Mouse (Mus musculus) stomach, embryonic 15.5 days (tissue): ENCODE data around the gene Phf2. TPM values are rescaled to one million over a fixed set of nuclear protein-coding genes. Genes with fewer than 3 reads are reported as not detected.

Experiments used
- ATAC-seq: fragments of 200-750 bp; cut with Nextera tagmentation; 2 replicates; pipeline ENCODE4 v1.8.0; 2017; ENCODE audit warnings: low read depth, moderate number of reproducible peaks, moderate TSS enrichment; ENCODE audit not compliant: insufficient read depth, low FRiP score
- H3K27ac ChIP-seq: fragments of 300-500 bp; sonication (generic); 2 replicates; pipeline ENCODE4 v1.5.1; 2015; ENCODE audit warnings: mild to moderate bottlenecking, inconsistent platforms
- H3K27me3 ChIP-seq: fragments of 300-500 bp; sonication (generic); replicated peaks from 2 replicates; pipeline ENCODE4 v1.6.1; 2015; ENCODE audit warnings: inconsistent platforms
- H3K36me3 ChIP-seq: fragments of 300-500 bp; sonication (generic); 2 replicates; pipeline ENCODE4 v1.6.1; 2015; ENCODE audit warnings: inconsistent platforms
- H3K4me1 ChIP-seq: fragments of 300-500 bp; sonication (generic); 2 replicates; pipeline ENCODE4 v1.6.1; 2015; ENCODE audit warnings: inconsistent platforms
- H3K4me2 ChIP-seq: fragments of 300-500 bp; sonication (generic); 2 replicates; pipeline ENCODE4 v1.6.1; 2015; ENCODE audit warnings: mild to moderate bottlenecking, inconsistent platforms
- H3K4me3 ChIP-seq: fragments of 300-500 bp; sonication (generic); replicated peaks from 2 replicates; pipeline ENCODE4 v1.5.1; 2015; ENCODE audit warnings: inconsistent platforms
- H3K9ac ChIP-seq: fragments of 300-500 bp; sonication (generic); 2 replicates; pipeline ENCODE4 v1.6.1; 2015; ENCODE audit warnings: inconsistent platforms
- H3K9me3 ChIP-seq: fragments of 300-500 bp; sonication (generic); 2 replicates; pipeline ENCODE4 v1.6.1; 2016; ENCODE audit warnings: inconsistent platforms
- WGBS: fragments of 180-500 bp; shearing (Covaris S2); methylation state at CpG from one replicate; pipeline ENCODE4 v1.1.7; 2015; 5-methylcytosine and 5-hydroxymethylcytosine counted together
- polyA plus RNA-seq: library from polyadenylated mRNA; unstranded; fragments of >200 nt; fragmentation: Nextera tagmentation; extraction: Ambion mirVana; gene quantifications from 2 replicates; pipeline ENCODE4 v1.2.1, GENCODE M21; 2015

Gene Phf2
- polyA plus RNA-seq, 1 experiment from 2014 or later = 6.9 TPM

- no peak for ATAC-seq
- no peak overlapping the region for H3K4me2 ChIP-seq
- no peaks in the 10 kb centered on the region for H3K9me3 ChIP-seq
- no peak overlapping the region for H3K9ac ChIP-seq
- H3K27ac ChIP-seq = no peak overlapping the region
- 71% methylated on average over 5 of the region's 5 CpGs for WGBS
- H3K27me3 ChIP-seq = no peaks in the 10 kb centered on the region
- H3K4me3 ChIP-seq = no peak overlapping the region
- H3K36me3 ChIP-seq = peaks cover 5% of the 10 kb centered on the region; the same call in 1 of the 2 replicates
- peaks cover 28% of the 10 kb centered on the region for H3K4me1 ChIP-seq
Measured at GRCm38 (mm10) chr13:48872726-48873125, 1.8 kb upstream of the Phf2 start.

DNA sequence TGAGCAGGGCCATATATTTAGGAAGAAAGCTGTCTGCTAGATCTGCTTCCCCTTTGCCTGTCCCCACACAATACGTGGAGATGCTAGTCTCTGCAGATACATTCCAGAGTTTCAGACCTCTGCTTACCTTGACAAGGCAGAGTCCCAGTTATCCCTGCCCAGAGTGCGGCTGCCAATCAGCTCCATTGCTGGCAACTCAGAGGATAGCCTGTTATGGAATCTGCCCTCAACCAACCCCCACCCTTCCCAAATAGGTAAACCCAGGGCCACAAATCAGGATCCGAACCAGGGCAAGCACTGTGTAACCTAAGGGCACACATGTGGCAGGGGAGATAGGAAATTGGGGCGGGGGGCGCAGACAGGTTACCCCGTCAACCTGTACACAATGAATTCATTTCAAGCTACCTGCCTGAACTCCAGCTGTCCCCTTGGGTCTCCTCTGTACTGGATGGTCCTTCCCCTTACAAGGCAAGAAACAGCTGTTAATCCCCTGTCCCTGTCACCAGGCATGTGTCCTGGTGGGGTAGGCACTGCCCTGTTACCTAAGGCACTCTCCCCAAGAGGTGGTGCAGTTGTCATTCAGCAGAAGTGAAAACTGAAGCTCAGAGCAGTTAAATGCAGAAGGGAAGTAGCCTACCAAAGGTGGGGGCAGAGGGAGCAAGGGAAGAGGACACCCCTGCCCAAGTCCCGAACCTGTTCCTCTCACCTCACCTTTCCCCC, 1.1 kb upstream of the Phf2 start:
- WGBS = 60% methylated on average over 7 of the region's 7 CpGs

DNA sequence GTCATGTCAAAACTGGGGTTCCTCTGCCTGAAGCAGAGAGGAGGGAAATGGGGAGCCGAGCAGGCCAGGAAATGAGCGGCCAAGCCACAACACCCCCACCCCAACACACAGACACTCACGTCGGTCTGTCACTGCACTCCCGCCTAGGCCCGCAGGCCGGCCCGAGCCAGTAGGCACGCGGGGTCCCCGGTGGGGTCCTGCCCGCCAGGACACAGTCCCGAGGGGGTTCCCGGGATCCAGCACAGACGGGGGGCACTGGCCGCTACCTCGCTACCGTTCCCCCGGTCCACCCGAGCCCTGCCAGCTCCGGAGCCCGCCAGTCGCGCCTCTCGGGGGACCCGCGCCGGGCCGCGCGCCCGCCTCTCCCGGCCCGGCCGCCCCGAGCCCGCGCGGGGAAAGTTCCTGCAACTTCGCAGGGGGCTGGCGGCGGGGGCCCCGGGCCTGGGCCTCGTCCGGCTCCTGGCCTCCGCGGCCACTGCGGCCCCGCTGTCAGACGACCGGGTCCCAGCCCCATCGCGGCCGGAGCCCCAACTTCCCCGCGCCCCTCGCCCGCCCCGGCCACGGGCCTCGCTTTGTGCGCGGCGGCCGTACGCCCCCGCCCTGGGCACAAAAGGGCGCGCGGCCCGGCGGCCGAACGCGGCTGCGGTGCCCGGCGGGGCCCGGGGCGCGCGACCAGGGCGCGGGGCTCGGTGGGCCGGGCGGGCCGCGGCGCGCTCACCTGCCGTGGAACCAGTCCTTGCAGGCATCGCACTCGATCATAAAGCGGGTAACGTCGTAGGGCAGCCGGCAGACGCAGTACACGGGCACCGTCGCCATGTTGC, 759 bp downstream of the Phf2 start:
- H3K4me1 ChIP-seq = peaks cover 28% of the 10 kb centered on the region
- H3K36me3 ChIP-seq = no peaks in the 10 kb centered on the region
- H3K9ac ChIP-seq = peak overlapping the region; percentile 88
- H3K27ac ChIP-seq = peak overlapping the region; percentile 93
- H3K27me3 ChIP-seq = no peaks in the 10 kb centered on the region
- under 1% methylated on average over 83 of the region's 102 CpGs for WGBS
- H3K9me3 ChIP-seq = no peaks in the 10 kb centered on the region
- peak overlapping the region; percentile 78 for H3K4me3 ChIP-seq
- 0 out of 2 replicates have a peak, but pooled peaks have one; percentile 41 for ATAC-seq
- peak overlapping the region; percentile 70 for H3K4me2 ChIP-seq

More for the DNA sequence above, 1.1 kb upstream of the Phf2 start:
- no peaks in the 10 kb centered on the region for H3K27me3 ChIP-seq
- H3K4me1 ChIP-seq = peaks cover 28% of the 10 kb centered on the region
- peak overlapping the region; percentile 92; the same call in 1 of the 2 replicates for H3K27ac ChIP-seq
- ATAC-seq = no peak
- peak overlapping the region; percentile 78 for H3K4me3 ChIP-seq
- H3K9me3 ChIP-seq = no peaks in the 10 kb centered on the region
- peak overlapping the region; percentile 88; the same call in 1 of the 2 replicates for H3K9ac ChIP-seq
- H3K36me3 ChIP-seq = peaks cover 5% of the 10 kb centered on the region; the same call in 1 of the 2 replicates
- peak overlapping the region; percentile 87 for H3K4me2 ChIP-seq

GRCm38 (mm10) chr13:48869600-48869949, 1.3 kb downstream of the Phf2 start:
- Histone ChIP-seq H3K9ac (peak overlapping the region; percentile 88), H3K4me2 (peak overlapping the region; percentile 70), H3K27ac (peak overlapping the region; percentile 93), H3K4me1 (peaks cover 28% of the 10 kb centered on the region), H3K4me3 (peak overlapping the region; percentile 78), H3K36me3 (no peaks in the 10 kb centered on the region), H3K9me3 (no peaks in the 10 kb centered on the region), H3K27me3 (no peaks in the 10 kb centered on the region)
- peak; percentile 27; the same call in 1 of the 2 replicates for ATAC-seq
- WGBS = 11% methylated on average over 5 of the region's 5 CpGs

DNA sequence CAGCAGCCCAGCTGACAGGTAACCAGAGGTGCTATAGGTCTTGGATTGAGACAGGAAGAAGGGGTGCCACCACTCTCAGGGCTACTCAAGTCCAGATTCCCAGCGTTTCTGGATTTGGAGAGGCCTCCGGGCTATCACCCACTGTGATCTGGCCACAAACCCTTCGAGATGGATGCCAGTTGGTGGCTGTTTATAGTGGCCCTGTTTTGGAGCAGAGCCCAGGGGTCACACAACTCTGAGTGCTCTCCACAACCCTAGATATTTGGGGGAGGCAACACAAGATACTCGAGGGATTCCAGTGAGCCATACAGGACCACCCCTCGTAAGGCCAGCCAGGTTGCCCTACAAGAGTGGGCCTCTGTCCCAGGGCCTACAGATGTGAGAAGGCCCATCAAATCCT, 1.8 kb downstream of the Phf2 start:
- peaks cover 28% of the 10 kb centered on the region for H3K4me1 ChIP-seq
- H3K4me2 ChIP-seq = peak overlapping the region; percentile 70
- H3K27ac ChIP-seq = peak overlapping the region; percentile 93
- no peaks in the 10 kb centered on the region for H3K27me3 ChIP-seq
- no peaks in the 10 kb centered on the region for H3K9me3 ChIP-seq
- peak overlapping the region; percentile 88; the same call in 1 of the 2 replicates for H3K9ac ChIP-seq
- peak overlapping the region; percentile 78 for H3K4me3 ChIP-seq
- no peak for ATAC-seq
- WGBS = 16% methylated on average over 5 of the region's 5 CpGs
- H3K36me3 ChIP-seq = no peaks in the 10 kb centered on the region

- H3K36me3 ChIP-seq = no peaks in the 10 kb centered on the region
- H3K9ac ChIP-seq = no peak overlapping the region
- no peak overlapping the region for H3K4me2 ChIP-seq
- ATAC-seq = no peak
- 72% methylated on average over 12 of the region's 12 CpGs for WGBS
- no peak overlapping the region for H3K27ac ChIP-seq
- peaks cover 31% of the 10 kb centered on the region for H3K4me1 ChIP-seq
- no peaks in the 10 kb centered on the region for H3K27me3 ChIP-seq
- no peaks in the 10 kb centered on the region for H3K9me3 ChIP-seq
- no peak overlapping the region for H3K4me3 ChIP-seq
Measured at GRCm38 (mm10) chr13:48864673-48865356, 6.1 kb downstream of the Phf2 start.

- Histone ChIP-seq H3K4me1 (peaks cover 29% of the 10 kb centered on the region), H3K4me3 (no peak overlapping the region), H3K27me3 (no peaks in the 10 kb centered on the region), H3K9ac (no peak overlapping the region), H3K27ac (no peak overlapping the region), H3K36me3 (no peaks in the 10 kb centered on the region), H3K9me3 (no peaks in the 10 kb centered on the region), H3K4me2 (no peak overlapping the region)
- WGBS = 54% methylated on average over 9 of the region's 9 CpGs
- ATAC-seq = no peak
Measured at GRCm38 (mm10) chr13:48863556-48863955, 7.4 kb downstream of the Phf2 start.

- Histone ChIP-seq H3K27ac (no peak overlapping the region), H3K4me1 (peaks cover 41% of the 10 kb centered on the region), H3K9me3 (no peaks in the 10 kb centered on the region), H3K27me3 (no peaks in the 10 kb centered on the region), H3K4me2 (no peak overlapping the region), H3K4me3 (no peak overlapping the region), H3K36me3 (no peaks in the 10 kb centered on the region), H3K9ac (no peak overlapping the region)
- no peak for ATAC-seq
- 76% methylated on average over 1 of the region's 1 CpGs for WGBS
Measured at GRCm38 (mm10) chr13:48861913-48862312, 9.0 kb downstream of the Phf2 start.

GRCm38 (mm10) chr13:48858779-48859178, 12.1 kb downstream of the Phf2 start:
- Histone ChIP-seq H3K27me3 (no peaks in the 10 kb centered on the region), H3K9me3 (no peaks in the 10 kb centered on the region), H3K36me3 (no peaks in the 10 kb centered on the region), H3K27ac (no peak overlapping the region), H3K4me2 (no peak overlapping the region), H3K9ac (no peak overlapping the region), H3K4me1 (peaks cover 53% of the 10 kb centered on the region), H3K4me3 (no peak overlapping the region)
- no peak for ATAC-seq
- WGBS = 61% methylated on average over 4 of the region's 4 CpGs

GRCm38 (mm10) chr13:48858054-48858453, 12.9 kb downstream of the Phf2 start:
- Histone ChIP-seq H3K4me3 (no peak overlapping the region), H3K9ac (no peak overlapping the region), H3K4me1 (peaks cover 52% of the 10 kb centered on the region), H3K36me3 (no peaks in the 10 kb centered on the region), H3K27me3 (no peaks in the 10 kb centered on the region), H3K4me2 (no peak overlapping the region), H3K9me3 (no peaks in the 10 kb centered on the region), H3K27ac (no peak overlapping the region)
- no peak for ATAC-seq
- 61% methylated on average over 6 of the region's 6 CpGs for WGBS

DNA sequence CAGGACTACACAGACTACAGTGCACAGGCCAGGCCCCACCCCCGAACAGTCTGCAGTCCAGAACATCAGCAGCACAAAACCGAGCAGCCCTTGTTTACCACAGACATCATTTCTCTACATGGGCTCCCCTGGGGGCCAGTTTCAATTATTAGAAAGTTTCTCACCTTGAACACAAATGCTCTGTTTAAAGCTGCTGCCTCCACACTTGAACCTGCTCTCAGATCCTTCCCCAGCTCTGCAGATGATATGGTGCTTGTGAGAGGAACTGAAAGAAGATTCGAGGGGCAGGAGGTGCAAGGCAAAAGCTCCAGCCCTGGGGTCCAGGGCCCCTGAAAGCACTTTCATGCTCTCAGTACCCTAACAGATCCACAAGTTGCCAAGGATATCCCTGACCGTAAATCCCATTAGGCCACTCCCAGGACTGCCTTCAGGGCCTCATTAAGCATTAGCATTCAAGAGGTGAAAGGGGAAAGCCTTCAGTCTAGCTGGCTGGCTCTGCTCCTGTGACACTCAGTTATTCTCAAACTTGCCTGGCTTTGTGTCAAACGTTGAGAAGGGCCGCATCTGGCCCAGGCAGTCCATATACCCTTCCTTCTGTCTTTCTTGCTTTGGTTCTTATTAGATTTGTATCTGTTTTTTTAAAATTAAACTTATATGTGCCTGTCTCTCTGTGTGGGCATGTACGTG, 13.5 kb downstream of the Phf2 start:
- H3K4me3 ChIP-seq = no peak overlapping the region
- WGBS = 32% methylated on average over 7 of the region's 7 CpGs
- H3K27me3 ChIP-seq = no peaks in the 10 kb centered on the region
- H3K9me3 ChIP-seq = no peaks in the 10 kb centered on the region
- no peak for ATAC-seq
- no peak overlapping the region for H3K9ac ChIP-seq
- H3K36me3 ChIP-seq = no peaks in the 10 kb centered on the region
- 0 out of 2 replicates have a peak overlapping the region, but pooled peaks have one; percentile 17 for H3K27ac ChIP-seq
- no peak overlapping the region for H3K4me2 ChIP-seq
- peaks cover 55% of the 10 kb centered on the region for H3K4me1 ChIP-seq
